Mouse (Mus musculus): ENCODE results near the gene Ttc39b.

Gene Ttc39b

DNA sequence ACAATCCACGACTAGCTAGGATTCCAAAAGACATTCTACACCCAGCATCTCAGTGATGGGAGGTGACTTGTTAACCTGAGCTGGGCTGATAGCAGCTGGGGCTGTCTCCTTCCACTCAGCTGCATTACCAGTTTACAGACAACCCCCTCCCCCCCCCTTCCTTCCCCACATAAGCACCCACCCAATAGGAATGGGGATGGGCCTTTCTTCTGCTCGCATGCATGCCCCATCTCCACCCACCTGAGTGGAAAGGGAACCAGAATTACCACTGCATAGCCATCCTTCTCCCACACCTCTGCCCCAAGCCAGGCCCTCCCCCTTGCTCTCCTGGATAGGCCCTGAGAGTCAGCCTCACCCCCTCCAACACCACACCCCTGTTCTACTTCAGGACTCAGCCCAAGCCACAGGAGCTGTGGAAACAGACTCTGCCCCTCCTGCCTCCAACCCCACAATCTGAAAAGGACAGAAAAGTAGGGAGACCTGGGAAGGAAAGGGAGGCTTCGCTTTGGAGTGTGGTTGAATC, 6.2 kb downstream of the Ttc39b start:
- no peak for DNase-seq (ENCODE audit: low spot score)

DNA sequence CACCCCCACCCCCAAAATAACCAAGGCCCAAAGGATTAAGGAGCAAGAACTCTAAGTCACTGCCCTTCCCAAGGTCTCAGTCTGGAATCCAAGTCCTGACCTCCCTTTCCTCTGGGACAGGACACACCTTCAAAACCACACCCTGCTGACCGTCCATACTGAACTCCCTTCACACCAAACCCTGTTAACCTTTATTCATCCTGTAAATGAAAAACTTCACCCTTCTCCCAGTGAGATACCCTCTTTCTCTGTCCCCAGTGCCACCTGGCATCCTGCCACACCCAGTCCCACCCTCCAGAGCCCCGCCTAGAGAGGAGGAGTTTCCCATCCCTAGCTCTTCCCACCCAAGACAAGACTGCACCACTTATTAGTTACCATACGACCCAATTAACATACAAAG, 7.3 kb downstream of the Ttc39b start:
- no peak for DNase-seq (ENCODE audit: low spot score)

DNA sequence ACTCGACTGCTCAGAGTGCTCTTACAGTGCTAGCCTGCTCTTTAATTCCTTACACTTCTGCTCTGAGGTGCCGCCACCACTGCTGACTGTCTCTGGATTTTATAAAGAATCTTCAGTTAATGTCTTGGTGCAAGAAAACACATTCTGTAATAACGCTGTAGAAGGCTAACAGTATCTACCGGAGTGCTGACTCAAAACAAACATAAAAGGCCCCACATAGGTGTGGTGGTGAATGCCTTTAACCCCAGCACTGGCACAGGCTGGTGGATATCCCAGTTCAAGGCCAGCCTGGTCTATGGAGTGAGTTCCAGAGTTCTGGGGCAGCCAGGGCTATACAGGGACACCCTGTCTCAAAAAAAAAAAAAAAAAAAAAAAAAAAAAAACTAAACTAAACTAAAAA, 8.1 kb downstream of the Ttc39b start:
- no peak for DNase-seq (ENCODE audit: low spot score)

DNA sequence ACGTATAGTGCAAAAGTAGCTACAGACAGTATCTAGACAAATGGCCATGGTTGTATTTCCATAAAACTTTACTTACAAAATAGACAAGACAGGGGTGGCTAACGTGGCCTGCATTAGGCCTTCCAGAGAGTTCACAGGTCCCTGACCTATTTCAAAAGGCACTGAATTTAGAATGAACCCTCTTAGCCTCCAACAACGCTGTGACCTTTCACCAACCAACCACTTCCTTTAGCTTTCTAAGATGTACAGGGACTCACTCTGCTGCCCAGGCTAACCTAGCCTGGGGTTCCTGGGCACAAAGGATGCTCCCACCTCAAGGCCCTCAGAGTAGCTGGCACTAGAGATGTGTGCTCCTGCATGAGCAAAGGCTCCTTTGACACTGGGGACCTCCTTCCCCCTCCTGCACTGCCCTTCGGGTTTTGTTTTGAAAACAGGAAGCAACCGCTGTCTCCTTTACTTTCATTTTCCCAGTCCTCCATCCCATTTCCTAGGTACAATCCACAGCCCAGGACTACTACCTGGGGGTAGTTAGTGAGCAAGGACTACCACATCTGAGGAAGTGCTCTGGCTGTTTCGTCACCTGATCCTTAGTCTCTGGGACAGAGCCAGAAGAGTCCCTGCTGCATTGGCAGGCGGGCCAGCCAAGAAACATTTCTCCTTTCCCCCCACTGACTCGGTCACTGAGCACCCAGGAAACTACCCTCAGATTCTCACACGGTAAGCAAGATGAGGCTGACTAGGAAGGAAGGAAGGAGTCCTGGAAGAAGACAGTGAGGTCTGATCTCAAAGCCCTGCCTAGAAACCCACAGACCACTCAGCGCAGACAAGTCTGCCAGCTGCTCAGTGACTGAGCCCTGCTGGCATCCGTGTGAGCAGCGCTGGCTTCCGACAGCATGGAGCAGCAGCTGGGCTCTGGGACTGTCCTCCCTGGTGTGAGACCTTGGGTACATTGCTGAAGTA, 8.9 kb downstream of the Ttc39b start:
- peak; percentile 50 for DNase-seq (ENCODE audit: low spot score)

DNA sequence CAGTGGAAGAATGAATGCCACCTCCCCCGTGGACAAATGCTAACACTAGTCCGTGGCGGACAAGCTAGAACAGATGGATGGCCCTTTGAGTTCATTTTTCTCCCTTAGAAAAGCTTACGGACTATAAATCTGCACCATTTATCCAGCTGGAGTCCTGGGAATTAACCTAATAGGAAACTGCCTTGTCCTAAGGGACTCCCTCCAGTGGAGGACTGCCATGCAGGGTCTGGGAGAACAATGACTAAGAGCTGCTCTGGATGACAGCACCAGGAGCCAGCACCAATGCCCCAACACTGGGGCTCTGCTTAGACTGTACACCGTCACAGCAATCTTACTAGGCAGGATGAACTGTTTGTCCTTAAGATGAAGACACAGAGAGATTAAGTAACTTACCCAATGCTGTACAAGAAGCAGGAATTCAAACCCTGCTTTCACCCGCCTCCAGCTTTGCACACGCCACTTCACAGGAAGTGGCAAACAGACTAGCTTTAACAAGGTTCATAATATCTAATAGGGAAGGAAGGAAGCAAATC, 9.7 kb downstream of the Ttc39b start:
- DNase-seq (ENCODE audit: low spot score), result peak; percentile 66

DNA sequence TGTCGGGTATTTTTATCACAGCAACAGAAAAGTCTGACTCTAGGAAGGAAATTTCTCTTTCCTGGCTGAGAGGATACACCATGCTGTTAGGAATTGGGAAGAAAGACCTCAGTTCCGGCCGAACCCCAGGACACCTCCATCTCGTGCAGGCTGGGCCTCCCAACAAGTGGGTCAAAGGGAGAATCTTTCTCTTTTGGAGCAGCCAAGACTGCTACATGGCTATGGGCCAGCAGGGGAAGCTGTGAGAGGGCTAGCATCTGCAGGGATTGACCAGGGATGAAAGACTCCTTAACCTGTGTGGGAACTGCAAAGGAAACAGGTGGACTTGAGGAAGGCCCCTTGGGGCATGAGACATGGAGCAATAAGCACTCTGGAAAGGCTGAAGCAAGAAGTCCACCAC, 11.7 kb downstream of the Ttc39b start:
- DNase-seq (ENCODE audit: low spot score), result no peak

DNA sequence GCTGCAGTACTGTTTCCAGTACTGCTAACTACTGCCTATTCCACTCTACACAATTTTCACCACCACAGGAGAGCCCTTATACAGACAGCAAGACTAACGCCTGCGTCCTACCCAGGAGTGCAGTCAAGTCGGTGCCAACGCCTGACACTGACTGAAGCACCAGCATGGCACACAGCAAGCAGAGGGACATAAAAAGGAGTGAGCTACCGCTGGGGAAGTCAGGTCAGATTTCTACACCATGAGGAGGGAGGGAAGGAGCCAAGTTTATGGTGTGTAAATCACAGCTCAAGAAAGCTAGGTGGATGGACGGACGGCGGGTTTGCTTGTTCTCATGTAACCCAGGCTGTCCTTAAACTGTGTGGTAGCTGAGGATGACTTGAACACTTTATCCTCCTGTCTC, 12.6 kb downstream of the Ttc39b start:
- no peak for DNase-seq (ENCODE audit: low spot score)

DNA sequence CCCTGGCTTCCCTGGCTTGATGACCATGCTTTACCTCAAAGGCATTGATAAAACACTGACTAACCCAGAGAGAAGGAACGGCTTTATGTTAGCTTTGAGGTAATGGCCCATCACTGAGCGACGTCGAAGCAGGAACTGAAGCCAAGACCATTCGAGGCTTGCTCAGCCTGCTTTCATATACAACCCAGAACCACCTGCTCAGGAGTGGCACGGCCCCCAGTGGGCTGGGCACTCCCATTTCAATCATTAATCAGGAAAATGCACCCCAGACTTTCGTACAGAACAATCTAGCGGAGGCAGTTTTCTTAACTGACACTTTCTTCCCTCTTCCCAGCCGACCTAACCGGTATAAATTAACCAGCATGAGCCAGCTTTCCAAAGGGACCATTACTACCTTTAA, 13.1 kb downstream of the Ttc39b start:
- DNase-seq (ENCODE audit: low spot score), result no peak

DNA sequence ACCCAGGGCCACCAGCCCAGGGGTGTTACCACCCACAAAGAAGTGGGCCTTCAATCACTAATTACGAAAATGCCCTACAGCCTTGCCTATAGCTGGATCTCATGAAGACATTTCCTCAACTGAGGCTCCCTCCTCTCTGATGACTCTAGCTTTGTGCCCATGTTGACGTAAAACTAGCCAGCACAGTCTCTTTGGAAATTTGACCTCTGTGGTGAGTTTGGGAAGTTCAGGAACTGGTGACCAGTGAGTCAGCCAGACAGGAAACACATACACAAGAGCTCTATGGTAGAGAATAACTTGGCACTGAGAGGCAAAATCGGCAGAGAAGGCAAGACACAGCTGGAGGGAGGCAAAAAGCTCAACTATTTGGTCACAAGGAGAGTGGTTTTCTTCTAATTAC, 15.1 kb downstream of the Ttc39b start:
- no peak for DNase-seq (ENCODE audit: low spot score)

DNA sequence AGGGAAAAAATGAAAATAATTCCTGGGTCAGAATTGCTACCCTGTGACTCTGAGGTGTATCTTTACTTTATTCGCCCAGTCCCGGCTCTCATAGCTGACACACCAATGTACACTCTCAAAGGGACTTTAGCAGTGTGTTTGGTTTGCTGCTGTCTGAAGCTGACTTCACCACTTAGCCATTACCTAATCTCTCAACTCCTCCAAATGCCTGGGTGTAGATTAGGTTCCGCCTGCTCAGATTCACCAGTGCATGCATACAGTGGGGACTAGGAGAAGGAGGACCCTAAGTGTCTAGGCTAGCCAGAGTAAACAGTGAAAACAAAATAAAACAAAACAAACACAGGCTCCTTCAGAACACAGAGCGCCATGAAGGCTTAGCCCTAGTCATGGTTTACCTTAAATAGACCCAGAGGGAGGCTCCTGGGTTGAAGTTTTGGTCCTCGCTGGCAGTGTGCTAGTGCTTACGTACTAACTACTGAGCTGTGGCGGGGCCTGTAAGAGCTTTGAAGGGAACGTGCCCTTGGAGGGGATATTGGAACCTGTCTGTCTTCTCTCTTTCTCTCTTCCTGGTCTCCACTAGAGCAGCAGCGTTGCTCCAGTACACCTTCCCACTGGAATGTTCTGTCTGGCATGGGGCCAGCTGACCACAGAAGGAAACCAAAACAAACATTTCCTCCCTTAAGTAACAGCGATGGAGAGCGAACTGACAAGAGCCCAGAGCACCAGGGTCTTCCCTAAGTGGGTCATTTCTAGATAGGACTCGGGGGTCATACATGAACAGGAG, 16.2 kb downstream of the Ttc39b start:
- no peak for DNase-seq (ENCODE audit: low spot score)

DNA sequence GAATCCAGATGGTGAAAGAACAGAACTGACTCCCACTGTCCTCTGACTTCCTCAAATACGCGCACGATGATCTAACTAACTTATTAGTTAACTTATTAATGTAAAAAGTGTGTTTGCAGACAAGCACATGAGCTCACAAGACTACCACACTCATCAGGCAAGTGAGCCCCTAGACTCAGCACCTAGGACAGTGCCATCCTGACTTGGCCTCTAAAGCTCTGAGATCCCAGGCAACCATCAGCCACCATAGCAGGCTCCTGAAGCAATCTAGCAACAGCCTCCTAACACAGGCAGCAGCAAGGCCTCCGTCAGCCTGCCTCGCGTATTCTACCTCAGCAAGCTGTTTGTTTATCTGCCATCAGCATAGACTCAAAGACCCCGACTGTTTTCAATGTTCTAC, 17.2 kb downstream of the Ttc39b start:
- DNase-seq (ENCODE audit: low spot score), result no peak

DNA sequence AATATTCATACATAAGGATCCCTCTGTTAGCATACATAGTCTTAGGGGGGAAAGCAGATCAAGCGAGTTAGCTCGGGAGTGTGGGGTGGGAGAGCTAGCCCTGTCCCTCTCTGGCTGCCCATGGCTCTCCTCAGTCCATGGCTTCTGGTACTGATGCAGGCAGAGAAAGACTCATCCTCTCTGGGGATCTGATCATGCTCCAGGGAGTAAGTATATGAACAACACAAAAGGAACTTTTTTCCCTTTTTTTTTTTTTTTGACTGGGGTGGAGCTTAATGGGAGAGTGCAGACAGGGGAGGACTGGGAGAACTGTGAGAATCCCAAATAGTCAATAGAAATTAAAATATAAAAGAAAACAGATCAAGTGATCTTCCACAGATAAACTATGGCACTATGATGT, 19.0 kb downstream of the Ttc39b start:
- no peak for DNase-seq (ENCODE audit: low spot score)

DNA sequence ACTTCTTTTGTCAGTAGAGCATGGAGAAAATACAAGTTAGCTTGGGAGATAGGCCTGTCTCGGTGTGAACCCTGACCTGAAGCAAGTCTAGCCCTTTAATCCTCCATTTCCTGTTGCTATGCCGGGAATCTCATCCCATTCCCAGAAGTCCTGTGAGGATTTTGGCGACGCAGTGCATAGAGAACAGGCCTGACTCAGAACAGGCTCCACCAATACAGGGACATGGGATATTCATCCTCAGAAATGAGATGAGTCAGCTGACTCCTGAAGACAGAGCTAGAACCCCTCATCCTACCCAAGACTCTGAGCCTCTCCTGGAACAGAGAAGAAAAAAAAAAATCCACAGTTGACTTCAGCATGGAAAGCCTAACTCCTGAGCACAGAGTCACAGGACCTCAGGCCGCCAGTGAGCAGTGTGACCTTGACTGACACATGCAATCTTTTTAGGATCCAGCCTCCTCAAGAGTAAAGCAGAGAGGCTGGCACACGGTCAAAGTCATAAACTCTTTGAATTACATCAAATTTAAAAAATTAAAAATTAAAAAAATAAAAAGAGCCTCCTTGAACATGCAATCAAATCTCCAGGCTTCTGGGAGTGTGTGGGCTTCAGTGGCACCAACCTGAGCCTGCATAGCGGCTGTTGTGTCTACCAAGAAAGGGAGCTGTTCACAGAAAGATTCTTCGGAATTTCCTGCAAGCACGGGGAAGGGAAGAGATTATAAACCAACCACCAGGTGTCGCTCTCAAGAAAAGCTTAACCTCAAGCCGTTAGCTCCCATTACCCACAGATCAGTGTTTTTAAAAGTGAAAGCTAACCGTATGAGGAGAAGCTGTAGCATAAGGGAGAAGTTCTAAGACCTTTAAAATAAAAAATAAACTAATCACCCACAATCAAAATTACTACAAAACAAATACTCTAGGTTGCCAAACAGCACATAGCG, 20.9 kb downstream of the Ttc39b start:
- DNase-seq (ENCODE audit: low spot score), result peak; percentile 86

DNA sequence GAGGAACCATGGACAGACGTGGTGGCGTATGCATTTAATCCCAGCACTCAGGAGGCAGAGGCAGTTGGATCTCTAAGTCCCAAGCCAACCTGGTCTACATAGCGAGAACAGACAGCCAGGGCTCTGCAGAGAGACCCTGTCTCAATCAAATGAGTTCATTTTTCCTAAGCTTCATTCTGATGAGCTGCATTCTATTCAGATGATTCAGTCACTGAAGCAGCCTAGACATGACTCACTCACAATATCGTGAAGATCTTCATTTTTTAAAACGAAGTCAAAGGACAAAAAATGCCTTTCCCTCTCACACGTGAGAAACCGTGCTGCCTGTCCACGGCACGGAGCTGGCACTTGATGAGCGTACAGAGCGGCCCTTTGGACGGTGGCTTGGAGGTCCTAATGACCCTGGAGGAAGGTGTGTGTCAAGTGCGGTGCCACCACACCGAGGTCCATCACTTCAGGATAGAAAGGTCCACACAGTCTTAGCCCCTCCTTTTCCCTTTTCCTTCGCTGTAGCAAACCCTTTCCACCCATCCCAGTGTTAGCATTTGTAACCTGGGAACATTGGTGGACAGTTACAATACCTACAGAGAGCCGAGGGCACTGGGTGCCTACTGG, 21.8 kb downstream of the Ttc39b start:
- DNase-seq (ENCODE audit: low spot score), result peak; percentile 32

DNA sequence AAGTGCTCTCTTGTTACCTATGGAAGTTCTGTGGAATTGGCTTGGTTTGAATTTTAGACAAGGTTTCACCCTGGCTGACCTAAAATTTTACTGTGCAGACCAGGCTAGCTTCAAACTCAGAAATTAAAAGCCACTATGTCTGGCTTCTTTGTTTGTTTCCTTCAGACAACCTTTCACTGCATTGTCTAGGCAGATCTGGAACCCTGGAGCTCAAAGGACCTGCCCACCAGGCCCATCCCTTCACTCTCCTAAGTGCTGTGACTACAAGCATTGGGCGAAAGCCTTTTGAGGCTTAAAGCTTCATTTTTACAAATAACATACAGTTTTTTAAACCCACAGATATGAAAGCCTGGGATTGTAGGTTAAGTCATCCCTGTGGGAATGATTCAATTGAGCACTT, 22.3 kb downstream of the Ttc39b start:
- no peak for DNase-seq (ENCODE audit: low spot score)

DNA sequence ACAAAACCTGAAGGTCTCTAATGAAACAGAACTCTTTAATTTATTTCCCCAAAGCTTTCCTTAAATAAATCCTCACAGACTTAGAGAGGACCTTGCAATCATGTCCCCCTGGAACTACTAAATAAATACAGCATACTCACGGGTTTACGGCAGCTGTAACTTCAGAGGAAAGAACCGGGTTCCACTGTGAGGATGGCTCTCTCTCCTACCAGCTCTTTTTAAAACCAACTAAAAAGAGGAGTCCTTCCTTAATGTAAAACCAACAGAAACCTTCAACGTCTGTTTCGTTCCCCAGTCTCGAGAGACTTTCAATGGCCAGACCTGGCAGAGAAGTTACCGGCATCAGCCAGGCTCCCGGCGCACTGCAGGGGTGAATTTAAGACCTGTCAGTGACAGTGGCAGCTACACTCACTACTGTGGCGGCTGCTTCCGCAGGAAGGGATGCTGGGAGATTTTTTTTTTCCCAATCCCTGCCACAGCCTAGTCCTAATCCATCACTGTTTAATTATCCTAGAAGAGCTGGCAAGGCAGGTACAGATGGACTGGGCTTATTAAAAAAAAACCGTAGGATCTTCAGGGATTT, 39.2 kb downstream of the Ttc39b start:
- DNase-seq (ENCODE audit: low spot score), result peak; percentile 78

DNA sequence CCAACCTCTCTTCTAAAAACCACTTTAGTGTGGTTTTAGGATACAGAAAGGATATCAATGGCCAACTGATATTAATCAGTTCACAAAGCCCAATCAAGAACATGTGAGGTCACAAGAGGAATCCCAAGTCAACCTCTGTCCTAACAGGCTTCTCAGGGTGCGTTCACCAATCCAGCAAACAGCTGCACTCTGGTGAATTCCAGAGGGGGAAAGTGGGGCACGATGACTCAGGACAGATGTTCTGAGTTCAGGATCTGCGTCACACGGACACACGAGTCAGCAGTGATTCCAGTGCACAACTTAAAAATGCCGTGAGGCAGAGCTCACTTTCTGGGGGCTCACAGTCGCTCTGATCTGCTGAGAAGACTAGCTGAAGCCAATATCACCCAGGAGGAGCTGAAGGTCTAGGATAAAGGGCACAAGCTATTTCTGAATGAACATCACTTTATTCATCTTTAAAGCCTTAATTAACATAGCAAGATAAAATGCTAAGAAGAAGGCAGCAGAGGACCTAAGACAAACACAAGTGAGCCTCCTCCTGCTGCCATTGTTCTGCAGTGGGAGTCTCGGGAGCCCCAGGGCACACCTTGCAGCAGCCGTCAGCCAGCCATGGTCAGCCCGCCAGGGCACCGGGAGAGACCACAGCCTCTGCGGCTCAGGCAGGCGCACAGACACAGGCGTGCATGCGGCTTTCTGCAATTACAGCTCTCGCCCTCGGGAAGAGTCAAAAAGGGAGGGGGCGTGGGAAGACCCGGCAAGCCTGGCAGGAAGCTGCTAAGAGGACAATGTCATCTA, 39.9 kb downstream of the Ttc39b start:
- peak; percentile 68 for DNase-seq (ENCODE audit: low spot score)

DNA sequence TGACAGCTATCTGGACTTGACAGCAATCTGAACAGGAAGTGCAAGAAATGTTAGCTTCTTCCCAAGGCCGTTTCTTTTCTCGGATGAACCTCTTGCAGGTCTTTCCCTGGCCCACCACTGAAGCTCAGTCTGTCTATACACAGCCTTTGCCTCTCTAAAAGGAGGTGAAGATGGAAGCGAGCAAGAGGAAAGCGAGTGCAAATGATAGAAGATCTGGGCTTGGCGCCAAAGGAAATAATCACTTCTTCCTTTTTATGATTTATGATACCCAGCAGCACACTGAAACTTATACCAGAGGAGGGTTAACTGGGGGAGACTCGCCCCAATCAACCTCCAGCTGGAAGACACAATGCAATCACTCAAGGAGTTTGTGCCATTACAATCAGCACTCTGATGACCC, 41.6 kb downstream of the Ttc39b start:
- no peak for DNase-seq (ENCODE audit: low spot score)

DNA sequence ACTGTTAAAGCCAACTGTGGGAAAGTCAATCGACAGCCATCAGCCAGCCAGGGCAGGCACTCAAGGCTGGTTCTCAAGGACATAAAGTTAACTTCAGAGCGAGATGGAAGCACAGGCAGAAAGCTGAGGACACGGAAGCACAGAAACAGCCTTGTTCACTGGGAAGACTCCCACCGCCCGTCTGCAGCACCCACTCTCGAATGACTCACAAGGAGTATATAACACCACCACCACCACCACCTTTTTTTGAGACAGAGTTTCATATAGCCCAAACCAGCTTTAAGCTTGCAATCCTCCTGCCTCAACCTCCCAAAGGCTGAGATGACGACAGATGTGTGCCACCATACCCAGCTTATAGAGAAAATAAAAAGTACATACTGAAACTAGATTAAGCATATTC, 44.8 kb downstream of the Ttc39b start:
- DNase-seq (ENCODE audit: low spot score), result no peak

DNA sequence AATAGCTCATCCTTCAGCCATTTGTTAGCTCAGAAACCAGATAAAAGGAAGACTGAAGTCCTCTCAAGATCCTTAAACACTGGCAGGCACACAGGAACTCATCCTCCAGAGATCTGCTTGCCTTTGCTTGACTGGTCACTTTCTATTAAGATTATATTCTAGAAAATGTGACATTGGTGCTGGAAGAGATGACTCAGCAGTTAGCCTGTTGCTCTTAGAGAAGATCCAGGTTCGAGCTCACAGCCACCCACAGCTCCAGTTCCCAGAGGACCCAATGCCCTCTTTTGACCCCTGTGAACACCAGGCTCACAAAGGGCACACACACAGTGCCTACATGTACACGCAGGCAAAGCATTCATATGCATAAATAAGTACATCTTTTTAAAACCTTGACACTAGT, 49.8 kb downstream of the Ttc39b start:
- no peak for DNase-seq (ENCODE audit: low spot score)

Data from MN1 (cell line).